Mouse (Mus musculus) spleen, adult 12 weeks (tissue): ENCODE data around the gene Myh7.
"Not testable (repeated sequence)": the region's sequence is repeated elsewhere in the genome, so short reads cannot be mapped to it uniquely, and the experiment has no call there.

ENCODE experiments used
- DNase-seq: peaks from one replicate; pipeline ENCODE4 v3.0.0; 2022; ENCODE audit warnings: low spot score

The Myh7 gene

GRCm38 (mm10) chr14:54994136-54994868, at the start of gene Myh7:
TSS of gene Myh7 (minus strand) at chr14:54994626.
- no peak for DNase-seq

GRCm38 (mm10) chr14:55043694-55044093, 49.3 kb upstream of the Myh7 start:
- not testable (repeated sequence) for DNase-seq

DNA sequence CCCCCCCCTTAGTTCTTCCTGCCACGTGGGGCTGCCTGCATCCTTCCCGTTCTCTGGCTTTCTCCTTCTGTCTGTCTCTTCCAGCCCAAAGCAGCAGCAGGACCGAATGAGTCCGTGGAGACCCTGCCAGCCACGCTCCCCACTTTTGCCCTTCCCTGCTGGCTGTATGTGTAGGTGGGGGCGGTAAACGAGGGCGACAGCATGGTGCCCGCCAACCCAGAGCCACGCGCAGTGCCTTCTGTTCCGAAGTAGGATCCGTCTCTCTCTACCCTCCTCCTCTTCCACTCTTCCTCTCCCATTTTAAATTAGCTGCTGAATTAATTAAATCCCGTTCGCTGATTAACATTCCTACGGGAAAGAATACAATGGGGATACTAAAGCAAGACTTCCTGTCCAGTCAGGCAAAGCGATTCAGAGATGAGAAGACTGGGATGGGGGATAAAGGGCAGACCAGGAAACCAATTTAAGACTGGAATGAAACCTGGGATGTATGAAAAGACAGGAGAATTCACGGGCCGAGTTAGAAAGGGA, 38.3 kb upstream of the Myh7 start:
- no peak for DNase-seq

GRCm38 (mm10) chr14:55029034-55029698, 34.7 kb upstream of the Myh7 start:
- no peak for DNase-seq

GRCm38 (mm10) chr14:55028333-55028835, 34.0 kb upstream of the Myh7 start:
- DNase-seq: no peak

- DNase-seq: no peak
Measured at GRCm38 (mm10) chr14:55027653-55028052, 33.2 kb upstream of the Myh7 start.

GRCm38 (mm10) chr14:55027251-55027650, 32.8 kb upstream of the Myh7 start:
- no peak for DNase-seq

- no peak for DNase-seq
Measured at GRCm38 (mm10) chr14:55025527-55025926, 31.1 kb upstream of the Myh7 start.

- DNase-seq: no peak
Measured at GRCm38 (mm10) chr14:55024236-55024635, 29.8 kb upstream of the Myh7 start.

GRCm38 (mm10) chr14:55023011-55023410, 28.6 kb upstream of the Myh7 start:
- DNase-seq: no peak

DNA sequence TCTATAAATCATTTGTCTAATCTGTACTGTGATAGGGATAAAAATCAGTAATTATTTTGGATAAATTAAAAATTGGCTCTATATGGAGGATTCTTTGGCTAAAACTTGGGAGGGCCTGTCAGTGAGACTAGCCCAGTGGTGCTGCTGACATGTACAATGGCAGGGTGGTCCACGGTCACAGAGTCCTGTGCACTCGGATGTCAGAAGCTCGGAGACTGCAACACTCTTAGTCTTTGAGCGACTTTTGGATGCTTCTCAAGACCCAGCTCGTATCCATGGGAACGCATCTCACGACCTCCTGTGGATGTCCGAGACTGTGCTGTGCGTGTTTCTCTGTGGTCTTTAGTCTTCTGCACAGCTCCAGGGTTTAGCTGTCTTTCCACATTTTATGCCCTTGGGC, 26.0 kb upstream of the Myh7 start:
- DNase-seq: no peak

- no peak for DNase-seq
Measured at GRCm38 (mm10) chr14:55016876-55017275, 22.4 kb upstream of the Myh7 start.

DNA sequence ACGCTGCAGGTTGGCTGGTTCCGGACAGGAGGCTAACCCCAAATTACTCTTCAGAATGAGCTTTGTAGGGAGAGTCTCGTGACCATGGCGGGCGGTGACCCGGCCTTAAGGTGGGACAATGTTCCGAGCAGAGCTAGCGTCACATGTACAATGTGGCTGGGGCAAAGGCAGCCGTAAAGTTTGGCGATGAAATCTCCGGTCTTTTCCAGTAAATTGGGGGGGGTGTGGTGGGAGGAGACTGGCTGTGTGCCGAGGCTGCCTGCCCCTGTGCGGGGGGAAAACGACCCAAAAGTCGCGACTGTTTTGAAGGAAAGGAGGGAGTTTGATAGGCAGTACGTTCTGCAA, 21.3 kb upstream of the Myh7 start:
- no peak for DNase-seq

- DNase-seq: peak; percentile 93
Measured at GRCm38 (mm10) chr14:55014991-55015766, 20.8 kb upstream of the Myh7 start, which contains the start of gene Ngdn. TSS of gene Ngdn (plus strand) at chr14:55015454.

GRCm38 (mm10) chr14:55014591-55014990, 20.2 kb upstream of the Myh7 start:
- DNase-seq: no peak

- no peak for DNase-seq
Measured at GRCm38 (mm10) chr14:55011116-55011515, 16.7 kb upstream of the Myh7 start.

DNA sequence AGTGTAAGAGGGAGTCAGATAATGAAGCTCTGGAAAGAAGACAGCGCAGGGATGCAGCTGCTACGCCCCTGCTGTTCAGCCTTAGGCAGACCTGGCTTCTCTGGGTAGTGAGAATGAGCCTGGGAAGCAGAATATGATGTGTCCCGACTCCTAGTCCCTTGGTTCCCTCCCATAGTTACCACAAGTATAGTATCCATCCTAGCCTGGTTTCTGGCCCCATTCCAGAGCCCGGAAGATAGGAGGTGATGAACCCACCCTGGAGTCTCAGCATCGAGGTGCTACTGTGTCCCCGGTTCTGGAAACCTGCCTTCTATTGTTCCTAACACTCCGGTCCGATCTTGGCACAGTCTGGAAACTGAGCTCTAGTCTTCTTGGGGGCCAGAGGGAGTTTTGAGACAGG, 14.0 kb upstream of the Myh7 start:
- no peak for DNase-seq

DNA sequence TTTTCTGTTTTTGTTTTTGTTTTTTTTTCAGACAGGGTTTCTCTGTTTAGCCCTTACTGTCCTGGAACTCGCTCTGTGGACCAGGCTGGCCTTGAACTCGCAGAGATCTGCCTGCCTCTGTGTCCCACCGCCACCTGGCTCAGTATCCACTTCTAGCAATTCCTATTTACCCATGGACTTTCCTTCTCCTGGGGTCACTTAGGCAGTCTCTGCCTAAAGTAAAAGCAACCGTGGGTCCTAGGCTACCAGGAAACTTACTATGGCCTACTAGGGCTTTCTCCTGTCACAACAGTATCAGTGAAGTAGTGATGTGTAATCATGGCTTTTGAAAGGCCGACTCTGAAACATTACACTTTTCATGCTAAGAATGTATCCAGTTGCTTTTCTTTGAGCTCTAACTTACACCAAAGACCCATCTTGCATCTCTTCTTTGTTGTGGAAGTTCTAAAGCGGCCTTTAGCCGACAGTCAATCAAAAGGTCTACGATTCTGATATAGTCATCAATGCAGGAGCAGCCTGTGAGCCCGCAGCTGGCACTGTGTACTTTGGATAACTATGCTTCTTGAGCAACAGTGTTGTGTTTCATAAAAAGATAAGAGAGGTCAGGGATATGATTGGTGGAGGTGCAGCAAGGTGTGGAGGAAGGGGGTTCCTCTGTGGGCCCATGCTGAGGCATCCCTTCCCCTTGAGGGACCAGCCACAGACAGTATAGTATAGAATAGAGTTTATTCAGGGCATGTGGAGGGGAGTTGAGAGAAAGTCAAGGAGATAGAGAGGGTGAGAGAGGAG, 12.9 kb upstream of the Myh7 start:
- no peak for DNase-seq

DNA sequence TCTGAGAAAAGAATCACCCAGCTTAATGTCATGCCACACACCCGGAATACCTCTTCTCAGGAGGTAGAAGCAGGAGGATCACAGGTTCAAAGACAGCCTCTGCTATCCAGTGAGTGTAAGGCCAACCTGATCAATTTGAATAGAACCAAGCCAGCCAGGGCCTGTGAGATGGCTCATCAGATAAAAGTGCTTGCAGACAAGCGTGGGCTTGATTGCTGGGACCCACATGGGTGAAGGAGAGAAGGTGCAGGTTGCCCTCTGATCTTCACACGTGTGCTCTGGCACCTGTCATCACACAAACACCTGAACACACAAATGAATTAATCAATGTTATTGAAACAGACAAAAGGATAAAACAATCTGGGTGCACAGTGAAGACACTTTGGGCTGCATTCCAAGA, 12.1 kb upstream of the Myh7 start:
- no peak for DNase-seq

GRCm38 (mm10) chr14:55005967-55006366, 11.5 kb upstream of the Myh7 start:
- DNase-seq: no peak

DNA sequence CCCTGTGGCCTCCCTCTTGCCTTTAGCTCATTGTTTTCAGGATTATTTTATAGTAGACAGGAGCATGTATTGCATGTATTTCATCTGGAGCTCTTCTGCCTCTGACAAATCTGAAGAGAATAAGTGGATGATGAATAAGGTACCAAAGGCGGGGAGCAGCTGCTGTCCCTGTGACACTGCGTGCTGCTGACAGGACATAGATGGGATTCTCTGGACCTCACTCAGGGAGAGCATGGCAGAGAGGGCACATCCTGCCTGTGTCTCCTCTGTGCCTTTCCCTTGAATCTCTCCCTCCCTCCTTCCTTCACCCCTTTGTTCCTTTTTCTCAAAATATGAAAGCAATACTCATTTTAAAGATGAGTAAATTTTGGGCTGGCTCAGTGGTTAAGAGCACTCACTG, 11.1 kb upstream of the Myh7 start:
- DNase-seq: no peak
